Mouse (Mus musculus) heart, adult 8-10 months (tissue): Measurements from ENCODE around the gene Homer2. TPM values are rescaled to one million over a fixed set of nuclear protein-coding genes. Genes with fewer than 3 reads are reported as not detected.
A peak's percentile ranks its signal among the peaks of the same experiment; 100 is the strongest.

ENCODE experiments used
- DNase-seq: peaks from one replicate; pipeline ENCODE4 v3.0.0; 2022; ENCODE audit warnings: low spot score
- total RNA-seq, 4 experiments: library from RNA; stranded (reverse); gene quantifications; 2 replicates each; pipeline ENCODE4 v1.2.4; 2022

The Homer2 gene
- total RNA-seq, 4 experiments from 2014 or later = 87.9 to 110 (median 104) TPM

DNA sequence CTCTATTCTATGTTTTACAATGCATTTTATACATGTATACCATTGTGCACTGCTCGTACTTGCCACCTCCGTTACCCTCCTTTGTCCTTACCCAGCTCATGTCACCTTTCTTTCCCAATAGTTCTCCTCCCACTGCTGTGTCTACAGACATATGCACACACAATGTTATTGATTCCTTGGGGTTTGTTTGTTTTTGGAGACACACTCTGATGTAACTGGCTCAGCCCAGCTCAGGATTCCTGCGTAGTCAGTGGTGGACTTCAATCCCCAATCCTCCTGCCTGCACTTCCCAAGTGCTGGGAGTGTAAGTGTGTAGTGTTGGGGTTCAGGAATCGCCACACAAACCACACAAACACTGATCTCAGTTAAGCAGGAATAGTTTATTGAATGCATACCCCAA, 120.1 kb downstream of the Homer2 start:
- DNase-seq = no peak

DNA sequence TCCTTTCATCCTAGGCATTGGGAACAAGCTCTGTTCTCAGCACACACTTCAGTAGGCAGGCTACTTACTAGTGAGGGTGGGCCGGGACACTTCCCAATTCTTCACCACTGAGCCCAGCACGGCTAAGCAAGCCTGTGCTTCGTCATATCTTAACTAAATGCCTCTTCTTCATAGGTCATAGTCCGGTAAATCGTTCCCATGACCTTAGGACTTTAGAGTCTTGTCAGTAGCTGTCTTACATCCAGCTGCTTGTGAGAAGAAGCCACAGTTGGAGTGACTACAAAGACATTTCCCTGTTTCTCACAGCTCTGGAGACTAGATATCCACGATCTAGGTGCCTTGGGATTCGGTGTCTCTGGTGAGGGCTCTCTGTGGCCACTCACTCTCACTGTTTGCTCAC, 122.0 kb downstream of the Homer2 start:
- no peak for DNase-seq

GRCm38 (mm10) chr7:81583512-81583911, 123.8 kb downstream of the Homer2 start:
- no peak for DNase-seq

GRCm38 (mm10) chr7:81579312-81579711, 128.0 kb downstream of the Homer2 start:
- no peak for DNase-seq

- no peak for DNase-seq
Observed at GRCm38 (mm10) chr7:81578413-81578812, 128.9 kb downstream of the Homer2 start.

- no peak for DNase-seq
Observed at GRCm38 (mm10) chr7:81577872-81578271, 129.5 kb downstream of the Homer2 start.

DNA sequence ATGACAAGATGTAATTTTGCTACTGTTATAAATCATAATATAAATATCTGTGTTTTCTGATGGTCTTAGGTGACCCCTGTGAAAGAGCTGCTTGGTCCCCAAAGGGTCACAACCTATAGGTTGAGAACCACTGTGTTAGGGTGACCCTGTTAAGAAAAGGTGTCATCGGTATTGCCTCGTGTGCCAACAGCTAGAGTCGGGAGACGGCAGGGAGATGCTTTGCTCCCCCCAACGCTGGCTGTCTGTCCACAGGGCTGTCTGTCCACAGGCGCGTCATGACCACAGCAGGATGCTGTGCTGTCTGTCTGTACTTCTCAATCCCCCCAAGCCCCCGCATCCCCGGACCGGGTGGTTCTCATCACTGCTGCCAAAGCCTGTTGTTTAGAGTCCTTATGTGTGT, 131.7 kb downstream of the Homer2 start:
- no peak for DNase-seq

DNA sequence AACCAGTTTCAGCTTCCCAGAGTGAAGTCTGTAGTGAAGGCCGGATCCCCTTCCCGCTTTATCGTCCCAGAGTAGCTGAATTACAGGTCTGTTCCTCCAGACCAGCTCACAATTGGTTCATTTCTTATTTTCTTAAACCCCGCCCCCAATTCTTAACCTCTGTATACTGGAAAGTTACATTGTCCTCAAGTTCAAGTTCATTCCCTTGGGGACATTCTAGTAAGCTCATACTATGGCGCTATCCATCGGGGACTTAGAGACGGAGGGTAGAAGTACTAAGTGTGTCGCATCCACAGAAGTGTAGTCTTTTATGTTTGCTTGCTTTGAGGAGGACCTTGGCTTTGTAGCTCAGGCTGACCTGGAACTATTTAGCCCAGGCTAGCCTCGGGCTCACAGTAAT, 133.5 kb downstream of the Homer2 start:
- DNase-seq = no peak

DNA sequence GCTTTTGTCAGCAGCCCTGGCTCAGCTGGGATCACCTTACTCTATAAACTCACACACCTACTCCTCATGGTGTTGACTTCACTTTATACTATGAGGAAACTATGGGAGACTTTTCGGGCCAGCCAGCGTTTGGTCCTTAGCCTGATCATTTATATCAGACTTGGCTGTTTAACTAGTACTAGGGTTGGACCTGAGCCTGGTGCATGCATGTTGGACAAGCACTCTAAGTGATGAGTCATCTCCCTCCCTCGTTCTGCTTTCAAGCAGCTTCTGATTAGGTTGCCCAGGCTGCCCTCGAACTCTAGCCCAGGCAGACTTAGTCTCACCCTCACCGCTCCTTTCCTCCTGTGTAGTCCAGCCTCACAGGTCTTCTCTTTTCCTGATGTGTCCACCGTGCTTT, 133.9 kb downstream of the Homer2 start:
- peak; percentile 64 for DNase-seq

DNA sequence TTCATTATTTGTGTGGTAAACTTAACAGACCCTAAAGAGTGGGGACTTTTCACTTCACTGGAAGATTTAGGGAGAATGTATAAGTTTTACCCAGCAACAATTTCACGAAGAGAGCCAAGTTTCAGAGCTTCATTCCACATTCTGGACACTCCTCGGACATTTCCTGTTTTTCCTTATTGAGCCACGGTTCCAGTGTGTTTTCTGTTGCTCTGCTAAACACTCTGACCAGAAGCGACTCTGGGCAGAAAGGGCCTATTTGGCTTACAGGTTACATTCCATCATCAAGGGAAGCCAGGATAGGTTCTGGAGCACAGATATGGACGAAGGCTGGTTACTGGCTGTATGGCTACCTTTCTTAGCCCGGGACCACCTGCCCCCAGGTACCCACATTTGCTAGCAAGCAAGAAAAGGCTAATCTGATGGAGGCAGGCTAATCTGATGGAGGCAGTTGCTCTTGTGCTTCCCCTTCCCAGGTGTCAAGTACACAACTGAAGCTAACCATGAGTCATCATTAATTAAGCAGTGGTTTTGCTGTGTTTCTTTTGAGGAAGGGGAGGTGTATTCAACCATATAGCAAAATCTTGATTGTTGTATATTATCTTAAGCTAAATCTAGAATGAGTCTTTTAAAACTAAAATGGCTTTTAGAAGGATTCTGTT, 134.6 kb downstream of the Homer2 start:
- peak; percentile 24 for DNase-seq

- DNase-seq = peak; percentile 39
Observed at GRCm38 (mm10) chr7:81571941-81572441, 135.3 kb downstream of the Homer2 start.

- DNase-seq = peak; percentile 95
Observed at GRCm38 (mm10) chr7:81571108-81571940, 136.0 kb downstream of the Homer2 start, which contains the start of gene Whamm. TSS of gene Whamm (plus strand) at chr7:81571266.

DNA sequence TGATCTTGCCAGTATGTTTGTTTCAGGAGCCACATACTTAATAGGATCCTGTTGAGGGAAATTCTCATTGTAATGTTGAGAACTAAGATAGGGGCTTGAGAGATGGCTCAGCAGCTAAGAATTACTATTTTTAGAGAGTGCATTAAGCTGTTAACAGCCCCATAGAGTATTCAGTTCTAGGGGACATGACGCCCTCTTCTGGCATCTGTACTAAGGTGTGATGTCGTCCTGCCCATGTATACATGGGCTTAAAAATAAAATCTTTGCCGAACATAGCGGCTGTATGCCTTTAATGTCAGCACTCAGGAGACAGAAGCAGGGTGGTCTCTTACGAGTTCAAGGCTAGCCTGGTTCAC, 136.6 kb downstream of the Homer2 start:
- DNase-seq = no peak

- DNase-seq = no peak
Observed at GRCm38 (mm10) chr7:81570271-81570670, 137.1 kb downstream of the Homer2 start.

GRCm38 (mm10) chr7:81569851-81570250, 137.5 kb downstream of the Homer2 start:
- DNase-seq = no peak

DNA sequence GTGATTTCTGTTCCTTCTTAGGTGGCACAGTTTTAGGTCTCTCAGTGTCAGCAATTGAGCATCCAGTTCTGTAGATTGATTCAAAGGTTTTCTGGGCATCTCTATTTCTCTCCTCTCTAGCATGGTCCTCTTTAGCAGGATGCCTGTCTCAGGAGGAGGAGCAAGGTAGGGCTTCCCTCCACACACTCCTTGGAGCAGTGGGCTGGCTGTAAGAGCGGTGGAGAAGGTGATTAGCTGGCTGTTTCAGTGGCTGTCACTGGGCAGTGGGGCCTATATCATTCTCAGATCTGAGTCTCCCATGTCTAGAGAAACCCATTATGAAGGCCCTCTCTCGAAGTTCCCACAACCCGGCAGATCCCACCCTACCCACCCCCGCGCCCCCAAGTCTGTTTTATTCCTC, 139.9 kb downstream of the Homer2 start:
- no peak for DNase-seq

GRCm38 (mm10) chr7:81566892-81567291, 140.4 kb downstream of the Homer2 start, which contains the start of gene Fsd2:
TSS of gene Fsd2 (minus strand) at chr7:81566944.
- DNase-seq = peak; percentile 68

DNA sequence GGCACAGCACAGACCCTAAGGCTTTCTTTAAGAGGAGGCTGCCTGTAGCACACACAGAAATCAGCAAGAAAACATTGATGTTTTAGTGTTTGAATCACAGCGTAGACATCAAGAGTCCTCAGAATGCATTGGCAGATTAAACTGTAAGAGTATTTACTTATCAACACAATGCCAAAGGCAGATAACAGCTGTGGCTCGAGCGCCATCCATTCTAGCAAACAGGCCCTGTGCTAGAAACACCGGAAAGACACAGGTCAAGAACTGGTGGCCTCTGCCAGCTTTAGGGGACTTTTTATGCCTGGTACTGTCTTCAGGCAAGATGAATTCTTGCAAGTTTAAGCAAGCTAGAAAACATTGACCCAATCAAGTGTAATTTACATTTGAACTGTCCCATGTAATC, 141.0 kb downstream of the Homer2 start:
- no peak for DNase-seq

GRCm38 (mm10) chr7:81565381-81566055, 141.8 kb downstream of the Homer2 start:
- no peak for DNase-seq

- DNase-seq = no peak
Observed at GRCm38 (mm10) chr7:81564766-81565165, 142.6 kb downstream of the Homer2 start.

GRCm38 (mm10) chr7:81563506-81564015, 143.8 kb downstream of the Homer2 start:
- DNase-seq = no peak

- no peak for DNase-seq
Observed at GRCm38 (mm10) chr7:81561211-81561610, 146.1 kb downstream of the Homer2 start.
